Mouse (Mus musculus): ENCODE measurements around the gene Gls. TPM values are rescaled to one million over a fixed set of nuclear protein-coding genes. Genes with fewer than 3 reads are reported as not detected.
A peak's percentile ranks its signal among the peaks of the same experiment; 100 is the strongest.

The Gls gene
- total and polyA plus RNA-seq, 2 experiments from 2014 or later, result 13.7 to 83.4 TPM

- Histone ChIP-seq H3K9me3 (replicated peaks; ENCODE audit: control insufficient read depth, low read length) (no peaks in the 10 kb centered on the region), H3K36me3 (replicated peaks; ENCODE audit: control insufficient read depth, insufficient read depth, low read length) (no peaks in the 10 kb centered on the region), H3K27me3 (ENCODE audit: control insufficient read depth, insufficient read depth, low read length) (no peaks in the 10 kb centered on the region), H3K4me1 (ENCODE audit: control insufficient read depth, insufficient read depth) (peaks cover 17% of the 10 kb centered on the region), H3K27ac (ENCODE audit: low read depth) (no peak overlapping the region), H3K9ac (replicated peaks; ENCODE audit: low read depth, low read length) (no peak overlapping the region), H3K4me3 (ENCODE audit: low read depth, low read length) (no peak overlapping the region), H3K4me2 (ENCODE audit: low read depth, low read length) (no peak overlapping the region)
- ATAC-seq (ENCODE audit: insufficient read depth, low read depth), result no peak
- no peak for DNase-seq (ENCODE audit: low spot score)
- TF ChIP-seq EP300 (IDR thresholded peaks at IDR 0.05; ENCODE audit: low read depth) (no peak), CTCF (IDR thresholded peaks at IDR 0.05; ENCODE audit: low read depth) (no peak)
- WGBS, result 43% methylated on average over 2 of the region's 2 CpGs
Measured at GRCm38 (mm10) chr1:52176999-52177398, 56.0 kb downstream of the Gls start.

GRCm38 (mm10) chr1:52175983-52176382 lies 57.0 kb downstream of the Gls start:
- H3K4me2 ChIP-seq (ENCODE audit: low read depth, low read length), result no peak overlapping the region
- H3K4me1 ChIP-seq (ENCODE audit: control insufficient read depth, insufficient read depth), result peaks cover 22% of the 10 kb centered on the region
- H3K9ac ChIP-seq (replicated peaks; ENCODE audit: low read depth, low read length), result no peak overlapping the region
- 0 out of 2 replicates have a peak overlapping the region, but pooled peaks have one; percentile 25 for H3K27ac ChIP-seq (ENCODE audit: low read depth)
- no peak for TF ChIP-seq CTCF (IDR thresholded peaks at IDR 0.05; ENCODE audit: low read depth)
- no peak for TF ChIP-seq EP300 (IDR thresholded peaks at IDR 0.05; ENCODE audit: low read depth)
- WGBS, result 43% methylated on average over 3 of the region's 3 CpGs
- DNase-seq (ENCODE audit: low spot score), result no peak
- no peaks in the 10 kb centered on the region for H3K9me3 ChIP-seq (replicated peaks; ENCODE audit: control insufficient read depth, low read length)
- no peaks in the 10 kb centered on the region for H3K27me3 ChIP-seq (ENCODE audit: control insufficient read depth, insufficient read depth, low read length)
- ATAC-seq (ENCODE audit: insufficient read depth, low read depth), result peak; percentile 43; the same call in 1 of the 2 replicates
- no peak overlapping the region for H3K4me3 ChIP-seq (ENCODE audit: low read depth, low read length)
- no peaks in the 10 kb centered on the region for H3K36me3 ChIP-seq (replicated peaks; ENCODE audit: control insufficient read depth, insufficient read depth, low read length)

GRCm38 (mm10) chr1:52175321-52175720 lies 57.7 kb downstream of the Gls start:
- Histone ChIP-seq H3K9me3 (replicated peaks; ENCODE audit: control insufficient read depth, low read length) (no peaks in the 10 kb centered on the region), H3K4me2 (ENCODE audit: low read depth, low read length) (no peak overlapping the region), H3K36me3 (replicated peaks; ENCODE audit: control insufficient read depth, insufficient read depth, low read length) (no peaks in the 10 kb centered on the region), H3K27ac (ENCODE audit: low read depth) (no peak overlapping the region), H3K4me3 (ENCODE audit: low read depth, low read length) (no peak overlapping the region), H3K4me1 (ENCODE audit: control insufficient read depth, insufficient read depth) (peaks cover 23% of the 10 kb centered on the region), H3K9ac (replicated peaks; ENCODE audit: low read depth, low read length) (no peak overlapping the region), H3K27me3 (ENCODE audit: control insufficient read depth, insufficient read depth, low read length) (no peaks in the 10 kb centered on the region)
- TF ChIP-seq EP300 (IDR thresholded peaks at IDR 0.05; ENCODE audit: low read depth), result no peak
- no peak for TF ChIP-seq CTCF (IDR thresholded peaks at IDR 0.05; ENCODE audit: low read depth)
- ATAC-seq (ENCODE audit: insufficient read depth, low read depth) (no peak), DNase-seq (ENCODE audit: low spot score) (no peak)
- 65% methylated on average over 5 of the region's 5 CpGs for WGBS

- WGBS, result 20% methylated on average over 8 of the region's 8 CpGs
- H3K36me3 ChIP-seq (replicated peaks; ENCODE audit: control insufficient read depth, insufficient read depth, low read length), result no peaks in the 10 kb centered on the region
- H3K4me1 ChIP-seq (ENCODE audit: control insufficient read depth, insufficient read depth), result peaks cover 16% of the 10 kb centered on the region
- H3K9me3 ChIP-seq (replicated peaks; ENCODE audit: control insufficient read depth, low read length), result no peaks in the 10 kb centered on the region
- TF ChIP-seq EP300 (IDR thresholded peaks at IDR 0.05; ENCODE audit: low read depth) (no peak), CTCF (IDR thresholded peaks at IDR 0.05; ENCODE audit: low read depth) (no peak; the same call in 1 of the 2 replicates)
- no peak overlapping the region for H3K9ac ChIP-seq (replicated peaks; ENCODE audit: low read depth, low read length)
- no peak overlapping the region for H3K27ac ChIP-seq (ENCODE audit: low read depth)
- ATAC-seq (ENCODE audit: insufficient read depth, low read depth), result no peak
- peak overlapping the region; percentile 45 for H3K4me2 ChIP-seq (ENCODE audit: low read depth, low read length)
- no peak overlapping the region for H3K4me3 ChIP-seq (ENCODE audit: low read depth, low read length)
- H3K27me3 ChIP-seq (ENCODE audit: control insufficient read depth, insufficient read depth, low read length), result no peaks in the 10 kb centered on the region
- DNase-seq (ENCODE audit: low spot score), result no peak
Measured at GRCm38 (mm10) chr1:52171271-52171670, 61.8 kb downstream of the Gls start.

DNA sequence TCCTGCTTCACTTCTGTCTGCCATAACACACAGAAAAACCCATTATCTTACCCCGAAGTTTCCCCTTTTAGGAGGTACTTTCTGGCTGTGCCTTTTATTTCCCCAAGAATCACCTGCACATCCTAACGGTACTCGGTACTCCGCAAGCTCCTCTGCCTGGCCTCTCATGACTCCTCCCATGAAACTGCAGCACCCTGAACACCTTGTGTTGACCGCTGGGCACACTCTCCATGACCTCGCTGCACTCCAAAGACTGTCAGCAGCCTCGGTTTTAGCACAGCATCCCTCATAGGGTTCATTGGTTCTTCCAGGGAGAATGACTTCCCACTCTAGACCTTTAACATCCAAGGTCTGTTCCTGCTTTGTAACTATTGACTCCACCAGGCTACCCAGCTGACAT lies 62.3 kb downstream of the Gls start:
- TF ChIP-seq CTCF (IDR thresholded peaks at IDR 0.05; ENCODE audit: low read depth), result no peak
- no peak for TF ChIP-seq EP300 (IDR thresholded peaks at IDR 0.05; ENCODE audit: low read depth)
- Histone ChIP-seq H3K27ac (ENCODE audit: low read depth) (no peak overlapping the region), H3K4me2 (ENCODE audit: low read depth, low read length) (no peak overlapping the region), H3K27me3 (ENCODE audit: control insufficient read depth, insufficient read depth, low read length) (no peaks in the 10 kb centered on the region), H3K9ac (replicated peaks; ENCODE audit: low read depth, low read length) (no peak overlapping the region), H3K4me3 (ENCODE audit: low read depth, low read length) (no peak overlapping the region), H3K9me3 (replicated peaks; ENCODE audit: control insufficient read depth, low read length) (no peaks in the 10 kb centered on the region), H3K4me1 (ENCODE audit: control insufficient read depth, insufficient read depth) (peaks cover 12% of the 10 kb centered on the region; the same call in 1 of the 2 replicates), H3K36me3 (replicated peaks; ENCODE audit: control insufficient read depth, insufficient read depth, low read length) (0 out of 2 replicates have a peak, but pooled peaks cover 4% of the 10 kb centered on the region)
- WGBS, result 63% methylated on average over 7 of the region's 7 CpGs
- ATAC-seq (ENCODE audit: insufficient read depth, low read depth), result no peak
- DNase-seq (ENCODE audit: low spot score), result no peak

- Histone ChIP-seq H3K9ac (replicated peaks; ENCODE audit: low read depth, low read length) (no peak overlapping the region), H3K4me3 (ENCODE audit: low read depth, low read length) (no peak overlapping the region), H3K4me1 (ENCODE audit: control insufficient read depth, insufficient read depth) (peaks cover 12% of the 10 kb centered on the region; the same call in 1 of the 2 replicates), H3K36me3 (replicated peaks; ENCODE audit: control insufficient read depth, insufficient read depth, low read length) (0 out of 2 replicates have a peak, but pooled peaks cover 10% of the 10 kb centered on the region), H3K4me2 (ENCODE audit: low read depth, low read length) (no peak overlapping the region), H3K27me3 (ENCODE audit: control insufficient read depth, insufficient read depth, low read length) (no peaks in the 10 kb centered on the region), H3K9me3 (replicated peaks; ENCODE audit: control insufficient read depth, low read length) (no peaks in the 10 kb centered on the region), H3K27ac (ENCODE audit: low read depth) (no peak overlapping the region)
- ATAC-seq (ENCODE audit: insufficient read depth, low read depth) (peak; percentile 56; the same call in 1 of the 2 replicates), DNase-seq (ENCODE audit: low spot score) (no peak)
- TF ChIP-seq EP300 (IDR thresholded peaks at IDR 0.05; ENCODE audit: low read depth) (no peak), CTCF (IDR thresholded peaks at IDR 0.05; ENCODE audit: low read depth) (peak; percentile 63)
- 14% methylated on average over 3 of the region's 3 CpGs for WGBS
Measured at GRCm38 (mm10) chr1:52170057-52170456, 63.0 kb downstream of the Gls start.

All from heart, postnatal 0 days (tissue).